Mouse (Mus musculus) megakaryocyte-erythroid progenitor cell, adult 5-6 weeks (primary cell): ENCODE results near the gene Thap8. TPM values are rescaled to one million over a fixed set of nuclear protein-coding genes. Genes with fewer than 3 reads are reported as not detected.
A peak's percentile ranks its signal among the peaks of the same experiment; 100 is the strongest.

Source experiments
- ATAC-seq: replicated peaks from 2 replicates; pipeline ENCODE4 v1.8.0; 2016; ENCODE audit warnings: mild to moderate bottlenecking, inconsistent platforms; ENCODE audit not compliant: severe bottlenecking, poor library complexity, low FRiP score, low TSS enrichment
- total RNA-seq, 2 experiments: library from RNA; stranded (forward) in 1 of 2; stranded (reverse) in 1 of 2; fragments of 200-1000, 215-1000 nt in 1 of 2; fragments of >200 nt in 1 of 2; fragmentation: Nextera tagmentation in 1 of 2; gene quantifications; 2 replicates each; pipeline ENCODE4 v1.2.3; 2014 to 2017

The Thap8 gene
- total RNA-seq, 2 experiments from 2014 or later: 1.6 TPM; not detected in 1

DNA sequence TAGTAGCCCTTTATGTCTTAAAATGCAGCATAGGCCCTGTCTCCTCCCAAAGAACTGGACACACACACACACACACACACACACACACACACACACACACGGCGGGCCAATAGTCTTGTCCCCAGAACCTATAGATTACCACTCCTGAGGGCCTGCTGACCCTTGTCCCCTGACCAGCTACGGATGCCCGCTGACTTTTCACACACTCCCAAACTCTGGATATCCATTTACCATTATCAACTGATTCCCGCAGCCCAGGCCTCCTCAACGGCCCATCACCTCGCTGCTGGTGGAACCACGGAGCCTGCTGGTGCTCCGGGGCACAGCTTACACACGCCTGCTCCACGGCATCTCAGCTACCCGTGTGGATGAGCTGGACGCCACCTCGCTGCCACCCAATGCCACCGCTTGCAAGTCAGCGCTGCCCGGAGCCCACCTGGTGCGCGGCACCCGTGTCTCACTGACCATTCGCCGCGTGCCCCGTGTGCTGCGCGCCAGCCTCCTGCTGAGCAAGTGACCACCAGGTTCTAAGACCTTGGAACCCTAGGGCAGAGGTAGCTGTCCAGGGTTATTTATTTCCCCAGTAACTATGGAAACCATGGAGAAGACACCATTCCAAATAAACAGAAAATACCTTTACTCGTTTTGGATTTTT is 33.9 kb downstream of the Thap8 start:
- ATAC-seq: no peak

DNA sequence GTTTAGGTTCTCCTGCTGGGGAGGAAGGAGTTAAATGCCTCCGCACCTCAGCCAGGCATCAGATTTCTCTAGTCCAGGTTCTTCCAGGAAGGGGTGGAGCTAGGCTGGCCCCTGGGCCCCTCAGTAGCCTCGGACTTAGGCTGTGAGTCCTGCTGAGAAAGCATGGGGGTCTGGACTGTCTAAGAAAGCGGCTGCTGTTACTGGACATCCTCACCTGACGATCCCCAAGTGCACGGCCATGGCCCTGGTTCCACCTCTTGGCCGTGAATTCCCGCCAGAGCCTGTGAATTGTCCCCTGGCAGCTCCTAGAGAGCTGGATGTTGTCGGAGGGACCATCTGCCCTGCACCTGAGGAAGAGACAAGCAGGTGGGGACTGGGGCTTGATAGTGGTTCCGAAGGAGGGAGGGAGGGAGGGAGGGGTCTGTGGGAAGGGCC is 34.8 kb downstream of the Thap8 start, which contains the start of gene Syne4:
Syne4 (plus strand) TSS at position 87 of the 435 bp plus-strand sequence.
- ATAC-seq: no peak

DNA sequence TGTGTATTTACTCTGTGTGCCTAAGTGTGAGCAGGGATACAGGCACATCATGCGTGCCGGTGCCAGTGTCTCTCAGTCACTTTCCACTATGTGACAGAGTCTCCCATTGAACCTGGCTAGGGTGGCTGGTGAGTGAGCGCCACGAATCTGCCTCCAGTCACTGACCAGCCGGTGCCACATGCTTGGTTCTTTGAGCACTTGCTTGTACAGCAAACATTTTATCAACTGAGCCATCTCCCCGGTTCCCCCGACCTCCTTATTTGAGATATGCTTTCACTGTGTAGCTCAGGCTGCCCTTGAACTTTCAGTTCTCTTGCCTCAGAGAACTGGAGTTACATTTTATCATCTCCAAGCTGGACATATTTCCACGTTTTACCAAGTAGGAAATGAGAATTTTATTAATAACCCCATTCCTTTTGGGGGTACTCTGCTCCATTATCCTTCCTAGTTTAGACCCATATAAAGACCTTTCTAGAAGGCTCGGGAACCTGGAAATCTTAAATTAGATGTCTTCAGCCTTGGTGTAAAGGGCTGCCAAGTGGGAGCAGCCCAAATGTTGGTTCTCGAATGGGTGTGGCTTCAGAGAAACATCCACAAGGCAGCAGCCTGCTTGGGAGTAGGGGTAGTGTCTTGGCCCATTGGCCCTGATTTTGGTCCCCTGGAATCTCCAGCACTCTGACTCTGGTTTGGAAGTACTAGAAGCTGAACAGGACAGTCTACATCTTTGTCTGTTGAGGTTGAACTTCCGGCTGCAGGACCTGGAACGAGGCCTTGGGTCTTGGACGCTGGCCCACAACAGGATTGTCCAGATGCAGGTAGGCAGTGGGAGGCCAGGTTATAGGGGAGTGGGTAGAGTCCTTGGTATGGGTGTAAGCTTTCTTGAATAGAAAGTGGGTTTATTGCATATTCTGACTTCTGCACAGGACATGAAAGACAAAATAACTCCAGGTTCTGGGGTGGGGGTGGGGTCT is 36.0 kb downstream of the Thap8 start:
- ATAC-seq: no peak

DNA sequence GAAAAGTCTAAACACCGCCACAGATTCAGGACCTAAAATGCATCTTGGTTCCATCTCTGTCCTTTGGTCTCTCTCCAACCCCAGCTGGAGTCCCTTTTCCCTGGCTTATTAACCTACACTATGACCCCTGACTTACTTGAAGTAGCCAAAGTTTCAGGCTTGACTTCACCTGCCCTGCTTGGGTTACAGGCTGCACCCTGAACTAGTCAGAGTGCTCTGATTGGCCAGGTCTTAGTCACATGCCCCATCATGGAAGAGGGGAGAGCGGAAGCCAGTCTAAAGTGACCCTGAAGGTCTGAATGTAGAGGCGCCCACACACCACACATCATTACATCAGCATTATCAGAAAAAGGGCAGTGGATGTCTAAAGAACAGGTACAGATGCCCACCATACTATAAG is 38.2 kb downstream of the Thap8 start:
- no peak for ATAC-seq

DNA sequence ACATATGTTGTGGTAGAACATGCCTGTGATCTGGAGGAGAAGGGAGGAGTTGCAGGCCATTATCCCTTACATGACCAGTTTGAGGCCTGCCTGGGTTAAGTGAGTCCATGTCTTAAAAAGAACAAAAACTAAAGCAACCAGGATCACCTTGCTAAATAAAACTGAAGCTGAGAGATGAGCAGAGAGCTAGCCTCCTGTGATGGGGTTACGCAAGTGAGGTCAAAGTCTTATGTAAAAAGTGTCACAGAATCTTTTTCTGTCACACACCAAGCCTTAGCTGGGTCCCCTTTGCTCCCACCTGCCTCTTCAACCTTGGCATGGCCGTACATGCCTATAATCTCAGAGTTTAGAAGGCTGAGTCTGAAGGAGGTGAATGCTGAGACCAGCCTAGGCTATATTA is 41.1 kb downstream of the Thap8 start:
- no peak for ATAC-seq

DNA sequence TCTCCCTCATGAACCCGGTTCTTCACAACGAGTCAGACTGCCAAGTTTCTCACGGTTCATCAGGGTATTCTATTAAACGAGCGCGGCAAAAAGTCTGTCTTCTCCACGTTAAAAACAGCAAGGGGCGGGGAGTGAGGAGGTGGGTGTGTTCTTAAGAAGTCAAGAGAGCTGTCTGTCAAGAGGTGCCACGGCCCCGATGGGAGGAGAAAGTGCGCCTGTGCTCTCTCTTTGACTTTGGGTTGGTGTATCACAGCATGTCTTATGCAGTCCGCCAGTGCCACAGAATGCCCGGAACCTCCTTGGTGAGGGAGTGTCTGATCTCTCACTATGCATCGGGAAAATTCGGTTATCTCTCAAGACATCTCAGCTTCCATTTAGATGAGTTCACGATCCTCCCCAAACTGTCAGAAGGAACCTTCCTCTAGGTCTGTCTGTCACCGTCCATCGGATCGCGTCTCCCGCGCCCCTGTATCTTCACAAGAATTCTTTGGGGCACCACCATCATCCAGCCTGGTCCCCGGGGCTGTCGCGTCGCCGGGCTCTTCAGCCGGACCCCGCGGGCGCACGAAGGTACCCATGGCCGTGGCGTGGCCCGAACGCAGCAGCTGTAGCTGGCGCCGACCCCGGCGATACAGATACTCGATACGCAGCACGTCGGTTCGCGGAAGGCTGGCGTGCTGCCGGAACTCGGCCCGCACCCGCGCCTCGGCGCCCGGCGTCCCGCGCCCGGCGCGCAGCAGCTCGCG is 41.8 kb downstream of the Thap8 start, which contains the start of gene E130208F15Rik:
E130208F15Rik (plus strand) TSS at position 202 of the 746 bp plus-strand sequence.
- peak; percentile 85 for ATAC-seq

DNA sequence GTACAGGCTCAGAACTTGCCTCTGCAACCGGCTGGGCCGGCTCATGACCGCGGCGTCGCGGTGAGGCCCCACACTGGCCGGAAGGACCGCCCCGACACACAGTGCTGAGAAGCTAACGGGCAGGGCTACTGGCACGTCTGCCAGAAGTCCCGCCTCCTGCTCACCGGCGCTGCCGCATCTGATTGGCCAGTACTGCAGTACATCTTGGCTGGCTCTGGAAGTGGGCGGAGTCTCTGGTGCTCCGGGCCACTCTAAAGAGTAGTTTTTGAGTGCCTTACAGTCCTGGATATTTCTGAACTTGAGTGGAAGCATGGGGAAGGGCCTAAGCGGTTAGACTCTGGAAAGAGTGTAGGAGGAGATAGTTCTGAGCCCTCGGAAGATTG is 42.4 kb downstream of the Thap8 start:
- ATAC-seq: peak; percentile 95

DNA sequence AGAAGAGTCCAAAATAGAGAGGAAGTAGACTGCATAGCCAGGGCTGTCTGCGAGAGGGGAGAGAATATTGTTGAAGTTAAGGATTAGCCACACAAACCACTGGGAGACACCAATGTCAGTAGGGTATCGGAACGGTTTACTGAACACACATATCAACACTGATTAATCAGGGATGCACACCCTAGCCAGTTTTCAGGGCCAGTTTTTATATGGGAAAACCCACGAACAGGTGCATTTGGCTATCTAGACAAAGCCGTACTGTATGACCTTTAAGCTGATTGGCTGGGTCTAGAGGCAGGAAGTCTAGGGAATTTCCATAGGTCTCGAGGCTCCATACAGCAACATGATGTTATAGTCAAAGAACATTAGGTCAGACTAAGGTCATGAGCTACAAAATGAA is 43.0 kb downstream of the Thap8 start:
- ATAC-seq: peak; percentile 15

DNA sequence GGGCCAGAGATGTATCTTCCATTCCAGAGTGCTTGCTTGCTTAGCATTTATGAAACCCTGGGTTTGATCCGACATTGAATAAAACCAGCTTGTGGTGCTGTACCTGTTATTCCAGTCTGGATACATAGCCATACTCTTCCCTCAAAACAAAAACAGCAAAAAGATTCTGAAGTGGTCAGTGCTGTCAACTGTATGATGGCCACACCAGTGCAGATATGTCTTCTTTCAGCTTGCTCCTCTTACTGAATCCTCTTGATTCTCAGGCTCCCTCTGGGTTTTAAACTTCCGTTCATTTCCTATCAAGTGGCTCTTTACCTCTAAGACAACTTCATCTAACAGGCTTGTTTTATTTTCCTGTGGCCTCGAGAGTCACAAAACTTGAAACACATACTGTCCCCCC is 43.9 kb downstream of the Thap8 start, which contains the start of gene Sdhaf1:
Sdhaf1 (minus strand) TSS at position 101 of the 400 bp plus-strand sequence.
- no peak for ATAC-seq

DNA sequence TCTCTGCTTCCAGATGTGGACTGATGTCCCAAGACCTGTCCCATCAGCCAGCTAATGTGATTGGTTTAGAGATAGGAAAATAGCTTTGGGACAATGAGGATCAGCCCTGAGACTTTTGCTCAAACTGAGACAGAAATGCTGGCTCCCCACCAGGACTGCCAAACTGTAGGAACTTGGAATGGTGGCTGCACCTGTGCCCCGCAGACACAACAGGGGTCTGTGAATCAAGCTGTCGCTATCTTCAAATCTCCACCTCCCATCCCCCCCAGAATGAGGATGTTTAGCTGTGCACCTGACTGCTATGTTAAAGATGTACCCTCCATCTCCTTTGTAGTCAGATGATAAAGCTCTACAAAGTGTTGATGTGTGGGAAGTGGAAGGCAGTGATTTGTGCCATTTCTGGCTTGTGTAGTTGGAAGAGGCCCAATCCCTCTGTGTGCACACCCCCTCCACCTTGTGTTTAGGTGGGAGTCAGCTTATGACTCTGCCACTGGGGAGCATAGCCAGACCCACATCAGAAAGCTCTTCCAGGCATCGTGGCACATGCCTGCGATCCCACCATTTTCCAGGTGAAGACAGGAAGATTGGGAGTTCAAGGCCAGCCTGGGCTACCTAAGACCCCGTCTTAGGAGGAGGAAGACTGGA is 44.5 kb downstream of the Thap8 start:
- no peak for ATAC-seq

DNA sequence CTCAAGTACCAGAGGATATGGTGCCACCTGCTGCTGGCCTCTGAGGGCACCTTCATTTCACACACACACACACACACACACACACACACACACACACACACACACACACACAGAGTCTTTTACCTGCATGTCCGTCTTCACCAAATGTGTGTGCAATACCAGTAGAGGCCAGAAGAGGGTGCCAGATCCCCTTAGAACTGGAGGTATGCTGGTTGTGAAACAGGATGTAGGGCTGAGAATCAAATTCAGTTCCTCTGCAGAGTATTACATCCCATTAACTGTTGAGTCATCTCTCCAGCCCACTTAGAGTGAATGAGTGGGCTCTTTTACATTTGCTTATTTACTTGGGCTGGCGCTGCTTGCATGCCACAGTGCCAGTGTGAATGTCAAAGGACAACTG is 45.5 kb downstream of the Thap8 start:
- ATAC-seq: no peak

DNA sequence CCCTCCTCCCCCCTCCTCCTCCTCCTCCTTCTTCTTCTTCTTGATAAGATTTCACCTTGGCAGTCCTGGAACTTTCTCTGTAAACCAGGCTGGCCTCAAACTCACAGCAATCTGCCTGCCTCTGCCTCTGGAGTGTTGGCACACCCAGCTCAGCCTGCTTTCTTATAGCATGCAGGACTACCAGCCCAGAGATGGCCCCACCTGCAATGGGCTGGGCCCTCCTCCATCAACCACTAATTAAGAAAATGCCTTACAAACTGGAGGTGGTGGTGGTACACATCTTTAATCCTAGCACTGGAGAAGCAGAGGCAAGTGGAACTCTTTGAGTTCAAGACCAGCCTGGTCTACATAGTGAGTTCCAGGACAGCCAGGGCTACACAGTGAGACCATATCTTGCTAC is 46.5 kb downstream of the Thap8 start:
- ATAC-seq: no peak

DNA sequence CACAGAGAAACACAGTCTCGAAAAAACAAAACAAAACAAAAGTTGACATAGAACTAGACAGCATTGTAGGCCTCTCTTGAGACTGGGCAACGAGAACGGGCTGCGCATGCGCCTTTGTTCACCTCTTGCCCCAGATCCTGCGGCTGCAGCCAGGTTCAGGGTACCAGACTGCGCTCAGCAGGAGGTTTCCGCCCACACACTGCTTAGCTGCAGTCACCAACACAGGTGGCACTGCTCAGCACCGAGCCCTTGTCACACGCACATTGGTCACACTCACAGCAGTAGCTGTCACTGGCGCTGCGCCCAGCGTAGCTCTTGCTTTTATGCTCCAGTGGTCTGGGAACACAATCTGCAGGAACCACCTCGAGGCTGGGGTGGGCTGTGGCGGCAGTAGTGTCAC is 47.2 kb downstream of the Thap8 start:
- no peak for ATAC-seq

DNA sequence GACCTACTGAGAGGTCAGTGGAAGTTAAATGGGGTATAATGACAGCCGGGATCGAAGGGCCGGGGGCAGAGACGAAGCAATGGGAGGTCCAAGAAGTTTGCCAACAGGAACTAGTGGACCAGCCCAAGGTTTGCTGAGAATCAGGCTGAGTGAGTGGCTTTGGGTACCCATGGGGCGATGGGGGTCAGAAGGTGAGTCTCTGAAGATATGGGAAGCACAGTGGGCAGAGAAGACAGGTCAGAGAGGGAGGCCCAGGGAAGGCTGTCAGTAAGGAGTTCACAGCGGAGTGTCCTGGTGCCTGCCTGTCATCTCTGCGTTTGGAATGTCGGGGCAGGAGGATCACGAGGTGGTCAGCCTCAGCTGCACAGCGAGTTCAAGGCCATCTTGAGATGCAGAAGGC is 48.5 kb downstream of the Thap8 start:
- no peak for ATAC-seq

DNA sequence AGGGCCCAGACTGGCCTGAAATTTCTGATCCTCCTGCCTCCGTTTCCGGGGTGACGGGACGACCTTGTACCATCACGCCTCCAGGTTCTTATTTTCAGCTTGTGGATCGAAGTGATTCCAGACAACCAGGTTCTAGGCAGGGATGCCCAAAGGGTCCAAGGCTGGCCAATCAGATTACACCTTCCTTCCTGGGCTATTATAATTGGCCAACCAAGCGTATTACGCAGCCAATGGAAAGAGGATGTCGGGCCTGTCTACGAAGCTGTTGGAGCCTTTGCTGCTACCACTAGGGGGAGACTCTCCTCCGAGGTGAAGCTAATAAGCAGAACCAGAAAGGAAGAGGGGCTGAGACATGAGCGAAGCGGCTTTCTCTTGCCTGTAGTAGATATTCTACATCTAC is 52.0 kb downstream of the Thap8 start:
- ATAC-seq: peak; percentile 76

DNA sequence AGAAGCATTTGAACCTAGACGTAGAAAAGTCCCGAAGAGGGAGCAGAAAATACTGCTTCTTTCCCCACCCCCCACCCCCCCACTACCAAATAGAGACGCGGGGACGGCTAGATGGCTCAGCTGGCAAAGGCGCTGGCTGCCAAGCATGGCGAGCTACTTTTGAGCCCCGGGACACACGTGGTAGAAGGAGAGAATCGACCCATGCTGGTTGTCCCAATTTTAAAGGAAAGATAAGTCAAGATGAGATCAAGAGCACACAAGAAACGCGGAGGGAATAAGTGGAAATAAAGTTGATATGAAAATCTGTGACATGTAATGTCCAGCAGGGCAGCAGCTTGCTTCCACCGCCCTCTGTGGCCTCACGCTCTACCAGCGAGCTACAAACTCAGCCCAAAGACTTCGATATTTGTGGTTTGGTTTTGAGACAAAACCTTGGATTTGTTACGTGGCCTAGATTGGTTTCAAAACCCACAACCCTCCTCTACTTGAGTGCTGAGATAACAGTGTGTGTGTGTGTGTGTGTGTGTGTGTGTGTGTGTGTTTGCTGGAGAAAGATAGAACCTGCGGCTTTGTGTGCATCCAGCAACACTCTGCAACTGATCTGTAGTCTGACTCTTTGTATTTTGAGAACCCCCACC is 52.8 kb downstream of the Thap8 start:
- peak; percentile 43 for ATAC-seq

DNA sequence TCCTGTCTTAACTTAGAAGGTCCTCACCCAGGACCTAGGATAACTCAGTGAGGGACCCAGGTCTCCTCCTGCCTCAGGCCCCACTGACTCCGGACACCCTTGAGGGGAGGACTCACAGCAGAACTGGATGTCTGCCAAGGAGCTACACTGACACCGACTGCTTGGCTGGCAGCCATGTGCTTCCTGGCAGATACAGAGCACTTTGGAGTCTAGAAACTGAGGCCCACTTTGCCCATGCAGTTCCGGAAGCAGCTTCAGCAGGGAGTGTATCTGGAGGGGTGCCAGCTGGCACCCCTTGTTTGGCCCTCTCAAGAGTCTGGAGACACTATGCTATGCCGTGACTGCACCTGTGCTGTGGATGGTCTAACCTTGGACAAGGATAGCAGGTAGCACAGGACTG is 53.5 kb downstream of the Thap8 start:
- peak; percentile 49 for ATAC-seq

DNA sequence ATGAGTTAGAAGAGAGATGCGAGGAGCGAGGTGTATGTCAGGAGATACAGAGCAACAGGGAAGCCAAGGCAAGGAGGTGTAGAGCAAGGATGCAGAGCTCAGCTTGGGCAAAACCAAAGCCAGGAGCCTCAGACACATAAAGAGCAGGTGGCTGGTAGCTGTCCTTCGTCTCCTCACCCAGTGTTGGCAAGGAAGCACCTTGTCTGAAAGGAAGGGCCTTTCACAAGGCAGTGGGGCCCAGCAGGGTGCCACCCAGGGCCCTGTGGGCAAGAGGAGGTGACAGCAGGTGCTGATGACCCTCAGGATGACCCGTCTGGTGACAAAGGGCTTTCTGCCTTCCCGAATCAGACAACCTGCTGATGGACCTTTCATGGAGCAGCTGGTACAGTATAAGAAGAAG is 54.7 kb downstream of the Thap8 start:
- no peak for ATAC-seq

DNA sequence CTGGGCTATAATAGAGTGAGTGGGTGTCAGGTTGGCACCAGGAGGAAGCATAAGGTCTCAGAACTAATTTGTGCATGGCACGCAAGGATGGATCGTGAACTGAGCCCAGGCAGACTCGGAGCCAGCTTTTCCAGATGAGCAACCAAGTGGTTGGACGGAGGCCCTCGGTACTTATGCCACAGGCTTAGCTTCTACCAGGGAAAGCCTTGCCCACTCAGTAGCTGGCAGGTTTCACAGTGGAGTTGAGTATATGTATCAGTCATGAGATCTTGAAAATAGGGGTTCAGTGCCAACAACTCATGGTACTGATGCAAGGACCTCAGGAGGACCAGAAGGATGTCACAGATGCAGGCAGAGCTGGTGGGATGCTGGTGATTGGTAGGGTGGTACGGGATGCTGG is 55.8 kb downstream of the Thap8 start:
- ATAC-seq: no peak
